Mouse (Mus musculus) lung, postnatal 4 days (tissue): ENCODE measurements at regions not wholly inside any gene's neighbourhood (a gene's known extent, or its start where the extent isn't known, plus 50 kb on each side); places are given as distances from the start of the nearest gene placed in this dataset.

ENCODE experiments used
- DNase-seq, 2 experiments: peaks; one replicate each; pipeline ENCODE4 v3.0.0; 2021

GRCm38 (mm10) chr5:118881886-118882285 is 321.4 kb downstream of the Med13l start:
- no peak for DNase-seq

GRCm38 (mm10) chr5:118888131-118888530 is 327.7 kb downstream of the Med13l start:
- DNase-seq: no peak

DNA sequence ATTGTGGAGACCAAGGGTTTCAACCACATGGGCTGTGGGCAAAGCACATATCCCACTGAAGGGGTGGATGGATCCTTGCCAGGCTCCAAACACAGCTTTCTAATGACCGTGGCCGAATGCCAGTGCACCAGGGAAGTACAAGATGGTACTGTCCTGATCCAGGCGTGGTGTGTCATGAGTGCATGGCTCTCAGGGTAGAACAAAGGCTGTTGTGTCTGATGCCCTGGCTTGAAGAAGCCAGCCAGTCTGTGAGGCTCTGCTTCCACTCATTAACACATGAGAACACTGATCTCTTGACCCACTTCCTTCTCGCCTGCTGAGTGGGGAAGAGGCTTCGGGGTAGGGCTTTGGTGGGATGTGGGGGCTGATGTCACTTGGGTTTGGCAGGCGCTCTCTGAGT is 330.7 kb downstream of the Med13l start:
- peak; percentile 14 to 37 for DNase-seq

DNA sequence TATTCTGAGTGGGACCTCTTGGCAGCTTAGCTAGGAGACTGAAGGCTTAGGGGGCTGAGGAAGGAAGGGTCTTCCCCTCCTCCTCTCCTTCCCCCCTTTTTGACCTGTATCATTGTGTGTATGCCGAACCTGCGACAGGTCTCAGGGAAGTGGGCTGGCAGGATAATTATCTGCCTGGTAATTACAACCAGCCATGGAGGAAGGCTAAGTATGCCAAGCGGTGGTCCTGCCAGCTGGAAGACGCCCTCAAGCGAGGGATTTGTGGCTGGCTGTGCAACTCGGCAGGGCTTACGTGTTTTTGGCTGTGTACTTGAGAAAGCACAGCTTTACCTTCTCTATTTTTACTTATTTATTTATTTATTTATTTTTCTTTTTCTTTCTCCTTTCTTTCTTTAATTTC is 347.7 kb downstream of the Med13l start:
- no peak for DNase-seq

GRCm38 (mm10) chr5:118909756-118910155 is 349.3 kb downstream of the Med13l start:
- no peak for DNase-seq

DNA sequence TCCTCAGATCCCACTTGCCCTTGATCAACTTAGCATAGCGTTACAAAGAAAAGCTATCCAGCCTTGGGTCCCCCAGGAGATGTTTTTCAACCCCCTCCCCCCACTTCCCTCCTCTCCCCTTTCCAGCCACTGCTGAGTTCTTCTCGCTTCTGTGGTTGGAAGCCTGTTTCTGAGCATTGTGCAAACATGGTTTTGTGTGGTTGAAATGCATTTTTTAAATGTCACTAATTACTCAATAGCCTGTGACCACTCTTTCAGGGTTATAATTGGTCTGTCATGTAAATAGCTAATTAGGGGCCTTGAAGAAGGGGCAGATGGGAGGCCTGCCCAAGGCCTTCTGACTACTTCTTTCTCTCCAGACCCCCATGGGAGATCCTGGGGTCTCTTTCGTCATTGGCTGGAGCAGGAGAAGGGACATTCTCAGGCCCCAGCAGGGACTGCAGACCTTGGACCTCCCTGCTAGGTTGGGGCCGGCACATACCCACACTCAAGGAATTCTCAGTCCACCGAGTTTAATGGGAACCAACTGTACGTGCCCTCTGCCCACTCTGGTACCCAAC is 353.8 kb downstream of the Med13l start:
- DNase-seq: no peak

- DNase-seq: no peak
Measured at GRCm38 (mm10) chr5:118923357-118923756, 362.9 kb downstream of the Med13l start.

- DNase-seq: no peak
Measured at GRCm38 (mm10) chr5:118929037-118929436, 368.6 kb downstream of the Med13l start.

- peak; percentile 42 to 69 for DNase-seq
Measured at GRCm38 (mm10) chr5:118929990-118930501, 369.6 kb downstream of the Med13l start.

- DNase-seq: no peak
Measured at GRCm38 (mm10) chr5:118939336-118940039, 379.0 kb downstream of the Med13l start.

DNA sequence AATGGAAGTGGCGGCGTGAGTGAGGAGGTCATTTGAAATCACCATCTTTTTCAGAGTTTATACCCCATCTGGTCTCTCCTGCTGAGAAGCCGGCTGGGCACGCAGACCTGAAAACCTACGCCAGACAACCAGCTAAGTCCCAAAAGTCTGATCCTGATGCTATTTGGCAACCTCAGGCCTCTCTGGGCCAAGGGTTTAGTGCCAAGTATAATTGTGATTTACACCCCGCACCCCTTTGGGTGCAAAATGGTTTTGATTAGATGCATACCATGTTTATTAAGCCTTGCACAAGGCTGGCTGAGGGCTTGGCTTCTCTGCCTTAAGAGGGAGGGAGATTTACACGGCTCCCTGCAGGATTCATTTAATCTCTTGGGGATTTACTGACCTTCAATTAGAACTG is 383.8 kb downstream of the Med13l start:
- no peak for DNase-seq

DNA sequence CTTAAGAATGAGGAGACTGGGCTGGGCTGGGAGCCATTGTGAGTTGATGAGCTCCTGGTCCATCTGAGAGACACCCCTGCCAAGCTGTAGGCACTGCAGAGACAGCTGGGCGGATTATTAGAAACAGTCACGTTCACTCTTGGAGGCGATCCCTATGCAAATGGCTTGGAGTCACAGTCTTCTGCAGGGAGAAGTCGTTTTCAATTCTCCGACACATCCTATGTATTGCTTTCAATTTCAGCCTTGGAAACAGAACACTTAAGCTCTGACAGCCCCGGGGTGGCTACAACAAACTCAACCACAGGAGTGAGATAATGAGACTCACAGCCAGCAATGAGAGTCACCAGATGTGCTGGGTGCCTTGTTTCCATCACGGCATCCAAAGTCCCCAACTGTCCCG is 385.6 kb downstream of the Med13l start:
- peak; percentile 21 to 48 for DNase-seq

- DNase-seq: no peak
Measured at GRCm38 (mm10) chr5:118946994-118947393, 386.5 kb downstream of the Med13l start.

DNA sequence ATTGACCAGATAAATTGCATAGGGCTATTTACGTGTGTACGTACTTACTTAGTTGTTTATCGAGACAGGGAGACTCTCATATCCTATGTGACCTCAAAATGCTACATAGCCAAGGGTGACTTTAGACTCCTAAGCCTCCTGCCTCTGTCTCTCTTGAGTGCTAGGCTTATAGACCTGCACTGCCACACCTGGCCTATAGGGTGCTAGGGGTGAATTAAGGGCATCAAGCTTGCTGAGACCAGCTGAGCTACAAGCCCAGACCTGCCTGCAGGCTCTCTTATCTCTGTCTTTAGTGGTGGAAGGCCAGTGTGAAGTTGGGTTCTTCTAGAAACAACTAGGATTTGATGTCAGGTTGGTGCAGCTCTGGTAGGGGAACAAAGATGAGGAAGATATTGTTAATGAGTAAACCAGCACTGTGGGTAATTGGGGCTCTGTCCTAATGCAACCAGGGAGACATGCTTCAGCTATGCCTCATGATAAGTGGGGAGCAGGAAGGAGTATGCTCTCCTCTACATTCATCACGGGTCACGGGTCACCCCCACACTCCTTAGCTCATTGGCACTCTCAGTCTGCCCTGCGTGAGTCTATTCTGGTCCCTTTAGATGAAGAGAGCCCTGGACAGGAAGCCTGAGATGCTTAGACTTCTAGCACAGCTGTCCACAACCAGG is 387.8 kb downstream of the Med13l start:
- no peak for DNase-seq

DNA sequence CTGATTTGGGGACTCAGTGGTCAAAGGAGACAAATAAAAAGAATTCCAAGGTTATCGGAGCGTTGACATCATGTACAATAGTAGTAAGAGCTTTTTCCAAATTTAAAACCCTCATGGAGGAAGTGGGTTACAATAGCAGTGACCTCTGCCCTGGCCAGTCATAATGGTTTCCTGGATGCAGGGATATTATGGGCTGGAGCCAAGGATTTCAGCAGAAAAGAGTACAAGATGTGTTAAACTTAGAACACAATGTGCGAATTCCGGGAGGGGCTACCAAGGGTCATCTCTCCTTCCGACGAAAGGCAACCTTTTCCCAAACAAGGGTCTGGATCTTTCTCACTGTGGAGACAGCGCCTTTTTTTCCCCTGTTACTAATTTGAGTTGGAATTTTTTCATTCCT is 390.6 kb downstream of the Med13l start:
- no peak for DNase-seq

- no peak for DNase-seq
Measured at GRCm38 (mm10) chr5:118960521-118961001, 400.1 kb downstream of the Med13l start.

GRCm38 (mm10) chr5:118961091-118961490 is 400.6 kb downstream of the Med13l start:
- DNase-seq: no peak

- no peak for DNase-seq
Measured at GRCm38 (mm10) chr5:118962152-118962551, 401.7 kb downstream of the Med13l start.

- no peak for DNase-seq
Measured at GRCm38 (mm10) chr5:118963001-118963400, 402.5 kb downstream of the Med13l start.

DNA sequence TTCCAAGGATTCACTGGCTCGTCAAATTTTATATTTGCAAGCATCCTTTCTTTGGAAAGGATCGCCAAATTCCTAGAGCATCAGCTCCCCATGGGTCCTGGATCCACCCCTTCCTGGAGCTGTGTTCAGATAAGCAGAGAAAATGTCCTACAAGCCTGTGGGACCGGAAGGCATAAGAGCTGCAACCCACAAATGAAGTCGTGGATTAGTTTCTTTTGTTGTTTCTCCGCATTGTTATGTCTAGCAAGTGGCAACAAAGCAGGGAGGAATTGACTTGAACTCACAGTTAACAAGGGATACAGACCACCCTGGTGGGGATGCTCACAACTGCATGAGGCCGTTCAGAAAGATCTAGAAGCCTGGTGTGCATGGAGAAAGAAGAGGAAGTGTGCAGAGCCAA is 406.4 kb downstream of the Med13l start:
- DNase-seq: no peak

- no peak for DNase-seq
Measured at GRCm38 (mm10) chr5:118967718-118968117, 407.2 kb downstream of the Med13l start.

GRCm38 (mm10) chr5:118975147-118975546 is 414.7 kb downstream of the Med13l start:
- DNase-seq: no peak

GRCm38 (mm10) chr5:118978921-118979630 is 418.6 kb downstream of the Med13l start:
- DNase-seq: peak; percentile 47 to 48
